10 mouse cellular contexts compared by ENCODE assay signal in the genomic region with DNA sequence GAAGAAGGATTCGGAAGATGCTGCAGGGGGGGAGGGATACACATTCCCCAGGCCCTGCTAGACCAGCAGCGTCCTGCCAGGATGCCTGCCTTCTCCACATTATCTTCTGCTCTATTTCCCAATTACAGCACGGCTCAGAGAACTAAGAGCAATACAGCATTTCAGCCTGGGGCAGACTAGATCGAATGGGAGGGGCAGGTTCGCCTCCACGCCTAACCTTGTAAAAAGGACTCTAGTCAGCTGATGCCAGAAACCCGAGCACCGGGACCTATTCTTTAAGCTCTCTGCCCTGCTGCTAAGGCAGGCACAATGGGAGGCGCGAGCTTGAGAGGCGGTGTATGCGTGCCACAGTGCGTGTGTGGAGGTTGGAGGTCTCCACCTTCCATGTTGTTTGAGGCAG.
DNase-seq lines count a peak whose midpoint lies in the region; ATAC-seq and TF ChIP-seq lines count a peak whose summit lies in the region.
"Had no signal": no experiment of that assay in that cellular context is flagged by ENCODE, and none has a peak within 500 bp of the region (broad histone marks: within the 10 kb centered on the region; RNA-seq: fewer than 3 reads in every experiment).

No protein-coding gene starts in this region.

- 11% methylated on average over 13 of the region's 13 CpGs for WGBS in forebrain, embryonic 15.5 days
- WGBS in midbrain, postnatal 0 days = 38% methylated on average over 13 of the region's 13 CpGs
- WGBS in liver, postnatal 0 days (ENCODE audit: insufficient replicate concordance) = 68% methylated on average over 13 of the region's 13 CpGs

- H3K9me3 ChIP-seq in forebrain, embryonic 15.5 days = no peaks in the 10 kb centered on the region
- no peaks in the 10 kb centered on the region for H3K9me3 ChIP-seq in midbrain, postnatal 0 days (ENCODE audit: low read length)
- H3K9me3 ChIP-seq in liver, postnatal 0 days (ENCODE audit: low read length) = no peaks in the 10 kb centered on the region
- H3K9me3 ChIP-seq: limb, embryonic 12.5 days had no signal

- H3K4me1 ChIP-seq in forebrain, embryonic 15.5 days = peaks cover 46% of the 10 kb centered on the region
- H3K4me1 ChIP-seq in midbrain, postnatal 0 days (ENCODE audit: insufficient read depth, low read length) = no peaks in the 10 kb centered on the region; the same call in 1 of the 2 replicates
- H3K4me1 ChIP-seq in liver, postnatal 0 days (ENCODE audit: insufficient read depth) = no peaks in the 10 kb centered on the region

- peak overlapping the region; percentile 65 for H3K27ac ChIP-seq in forebrain, embryonic 15.5 days (replicated peaks)
- peak overlapping the region; percentile 55; the same call in 1 of the 2 replicates for H3K27ac ChIP-seq in midbrain, postnatal 0 days (ENCODE audit: low read depth, low read length)
- H3K27ac ChIP-seq in liver, postnatal 0 days (ENCODE audit: low read depth) = no peak overlapping the region
- H3K27ac ChIP-seq: limb, embryonic 12.5 days had no signal

- TF ChIP-seq EP300 in liver, postnatal 0 days (IDR thresholded peaks at IDR 0.05; ENCODE audit: low read depth) = no peak

- H3K4me2 ChIP-seq in forebrain, embryonic 15.5 days (replicated peaks) = no peak overlapping the region
- no peak overlapping the region for H3K4me2 ChIP-seq in midbrain, postnatal 0 days (ENCODE audit: low read depth, low read length, poor library complexity, severe bottlenecking)
- H3K4me2 ChIP-seq in liver, postnatal 0 days (ENCODE audit: low read depth, low read length) = no peak overlapping the region
- H3K4me2 ChIP-seq: limb, embryonic 12.5 days had no signal

- no peaks in the 10 kb centered on the region for H3K36me3 ChIP-seq in forebrain, embryonic 15.5 days
- no peaks in the 10 kb centered on the region for H3K36me3 ChIP-seq in midbrain, postnatal 0 days (ENCODE audit: insufficient read depth, low read length)
- H3K36me3 ChIP-seq in liver, postnatal 0 days (replicated peaks; ENCODE audit: insufficient read depth, low read length) = no peaks in the 10 kb centered on the region
- H3K36me3 ChIP-seq: limb, embryonic 12.5 days had no signal

- peak; percentile 91 for DNase-seq in ZHBTc4 (ENCODE audit: low read depth, low spot score)
- DNase-seq in cerebellum, postnatal 10 days = peak; percentile 93 to 94
- peak; percentile 77 for DNase-seq in midbrain, postnatal 0 days (ENCODE audit: low spot score)
- DNase-seq in spleen, postnatal 10 days (ENCODE audit: low spot score in 2 of 2) = no peak
- no peak for DNase-seq in liver, postnatal 0 days
- DNase-seq in kidney, adult 18-20 months = no peak
- no peak for DNase-seq in spleen, postnatal 36 days (ENCODE audit: low spot score in 2 of 2)

- H3K9ac ChIP-seq in forebrain, embryonic 15.5 days (replicated peaks) = no peak overlapping the region
- H3K9ac ChIP-seq in midbrain, postnatal 0 days (replicated peaks; ENCODE audit: low read length, poor library complexity, severe bottlenecking) = no peak overlapping the region
- H3K9ac ChIP-seq in liver, postnatal 0 days (replicated peaks) = no peak overlapping the region
- H3K9ac ChIP-seq: limb, embryonic 12.5 days had no signal

- ATAC-seq in forebrain, embryonic 15.5 days (replicated peaks) = peak; percentile 66
- no peak for ATAC-seq in midbrain, postnatal 0 days (ENCODE audit: low FRiP score)
- no peak for ATAC-seq in liver, postnatal 0 days
- ATAC-seq: Patski had no signal

- no peaks in the 10 kb centered on the region for H3K27me3 ChIP-seq in forebrain, embryonic 15.5 days
- H3K27me3 ChIP-seq in midbrain, postnatal 0 days (ENCODE audit: insufficient read depth, low read length) = no peaks in the 10 kb centered on the region
- H3K27me3 ChIP-seq in liver, postnatal 0 days (ENCODE audit: insufficient read depth, low read length) = no peaks in the 10 kb centered on the region
- H3K27me3 ChIP-seq: limb, embryonic 12.5 days had no signal

- no peak overlapping the region for H3K4me3 ChIP-seq in forebrain, embryonic 15.5 days
- H3K4me3 ChIP-seq in midbrain, postnatal 0 days (ENCODE audit: low read depth, low read length) = no peak overlapping the region
- no peak overlapping the region for H3K4me3 ChIP-seq in liver, postnatal 0 days (ENCODE audit: low read depth, low read length)
- H3K4me3 ChIP-seq: limb, embryonic 12.5 days had no signal

- TF ChIP-seq CTCF in midbrain, postnatal 0 days (IDR thresholded peaks at IDR 0.05) = no peak
- TF ChIP-seq CTCF in liver, postnatal 0 days (IDR thresholded peaks at IDR 0.05; ENCODE audit: low read depth) = no peak

Comparison
In these comparisons a context has a peak if more than half of its experiments do, and no peak if none do; other contexts are left out.
1. DNase-seq: peak in ZHBTc4 (single experiment), cerebellum, postnatal 10 days (2 of 2) and midbrain, postnatal 0 days (single experiment); none in spleen, postnatal 10 days (0 of 2), liver, postnatal 0 days (single experiment), kidney, adult 18-20 months (single experiment) and spleen, postnatal 36 days (0 of 2).